Mouse (Mus musculus) embryonic stem cell, embryonic (primary cell): ENCODE data around the gene Cdhr3.

Experiments
- CTCF ChIA-PET, 4 experiments: fragments of 300-600 bp in 2 of 4; fragments of 350-600 bp in 2 of 4; sonication (Branson Sonifier 250); formaldehyde crosslinking; loops; one replicate each; lab custom pipeline; 2022; ENCODE audit warnings: inconsistent platforms in 2 of 4; lab: Charles Lee
- POLR2A ChIA-PET, 4 experiments: fragments of 300-600 bp in 2 of 4; fragments of 350-600 bp in 2 of 4; sonication (Branson Sonifier 250); formaldehyde crosslinking; loops; one replicate each; lab custom pipeline; 2022; ENCODE audit warnings: antibody characterized with exemption in 4 of 4, inconsistent platforms in 1 of 4; lab: Charles Lee

The Cdhr3 gene

GRCm38 (mm10) chr12:33056074-33056473, 36.6 kb downstream of the Cdhr3 start:
- ChIA-PET CTCF (interaction anchor here (0.7 to 2.5 kb wide), 6 partner anchors 15 to 324 kb away, joined by 3 to 12 read pairs (median 6); no protein-coding TSS in a partner anchor), POLR2A (interaction anchor here in 1 of 4 experiments (0.5 to 0.7 kb wide), 2 partner anchors 27 to 70 kb away, joined by 4 to 6 read pairs; no protein-coding TSS in a partner anchor)

- ChIA-PET CTCF (interaction anchor here in 2 of 4 experiments (0.6 to 1.7 kb wide), 8 partner anchors 10 to 326 kb away, joined by 3 to 6 read pairs (median 4); no protein-coding TSS in a partner anchor), POLR2A (interaction anchor here in 2 of 4 experiments (0.8 to 1.2 kb wide), 3 partner anchors 31 to 234 kb away, joined by 3 to 5 read pairs (median 3); partner anchors contain the start of gene Nampt (in 1 of the 2))
These were observed 38.9 kb downstream of the Cdhr3 start for GRCm38 (mm10) chr12:33053746-33054145.

- POLR2A ChIA-PET, result interaction anchor here in 2 of 4 experiments (0.8 to 1.2 kb wide), 4 partner anchors 12 to 234 kb away, joined by 3 to 5 read pairs (median 3); partner anchors contain the start of gene Nampt (in 1 of the 2)
- CTCF ChIA-PET, result interaction anchor here in 2 of 4 experiments (0.6 to 1.7 kb wide), 8 partner anchors 11 to 327 kb away, joined by 3 to 6 read pairs (median 4); no protein-coding TSS in a partner anchor
These were observed 39.4 kb downstream of the Cdhr3 start for GRCm38 (mm10) chr12:33053311-33053710.

- POLR2A ChIA-PET, result no interaction called here
- CTCF ChIA-PET, result interaction anchor here in 2 of 4 experiments (1.0 to 1.3 kb wide), 2 partner anchors 20 to 21 kb away, joined by 3 read pairs; no protein-coding TSS in a partner anchor
These were observed 44.3 kb downstream of the Cdhr3 start for GRCm38 (mm10) chr12:33048391-33048790.

GRCm38 (mm10) chr12:33046434-33046833, 46.2 kb downstream of the Cdhr3 start:
- ChIA-PET CTCF (interaction anchor here in 3 of 4 experiments (0.6 to 1.4 kb wide), 4 partner anchors 10 to 156 kb away, joined by 3 to 10 read pairs (median 5); no protein-coding TSS in a partner anchor), POLR2A (no interaction called here)

GRCm38 (mm10) chr12:33045533-33046361, 46.9 kb downstream of the Cdhr3 start:
- ChIA-PET CTCF (interaction anchor here in 2 of 4 experiments (0.6 to 1.4 kb wide), 2 partner anchors 10 to 157 kb away, joined by 5 to 10 read pairs; no protein-coding TSS in a partner anchor), POLR2A (no interaction called here)

GRCm38 (mm10) chr12:33041476-33041875, 51.2 kb downstream of the Cdhr3 start:
- CTCF ChIA-PET, result interaction anchor here in 1 of 4 experiments (0.6 kb wide), 1 partner anchor 14 kb away, joined by 7 read pairs; no protein-coding TSS in a partner anchor
- POLR2A ChIA-PET, result no interaction called here

GRCm38 (mm10) chr12:33040811-33041210, 51.9 kb downstream of the Cdhr3 start:
- POLR2A ChIA-PET, result no interaction called here
- CTCF ChIA-PET, result no interaction called here

GRCm38 (mm10) chr12:33038676-33039075, 54.0 kb downstream of the Cdhr3 start:
- CTCF ChIA-PET, result interaction anchor here in 3 of 4 experiments (1.0 to 2.0 kb wide), 3 partner anchors 10 to 341 kb away, joined by 3 to 5 read pairs (median 4); no protein-coding TSS in a partner anchor

GRCm38 (mm10) chr12:33035719-33036521, 56.8 kb downstream of the Cdhr3 start:
- POLR2A ChIA-PET, result interaction anchor here in 2 of 4 experiments (1.5 to 2.6 kb wide), 3 partner anchors 28 to 392 kb away, joined by 3 to 7 read pairs (median 3); no protein-coding TSS in a partner anchor
- CTCF ChIA-PET, result interaction anchor here in 2 of 4 experiments (0.6 to 3.2 kb wide), 5 partner anchors 11 to 344 kb away, joined by 3 to 15 read pairs (median 5); no protein-coding TSS in a partner anchor

More at GRCm38 (mm10) chr12:33038676-33039075, 54.0 kb downstream of the Cdhr3 start:
- POLR2A ChIA-PET, result no interaction called here

- POLR2A ChIA-PET, result interaction anchor here in 2 of 4 experiments (0.8 to 2.6 kb wide), 3 partner anchors 8 to 392 kb away, joined by 3 to 7 read pairs (median 3); no protein-coding TSS in a partner anchor
- CTCF ChIA-PET, result interaction anchor here in 3 of 4 experiments (0.6 to 3.2 kb wide), 4 partner anchors 83 to 345 kb away, joined by 3 to 15 read pairs (median 3); no protein-coding TSS in a partner anchor
These were observed 57.5 kb downstream of the Cdhr3 start for GRCm38 (mm10) chr12:33035089-33035718.

- ChIA-PET POLR2A (interaction anchor here in 2 of 4 experiments (0.5 to 2.6 kb wide), 3 partner anchors 9 to 1086 kb away, joined by 3 to 7 read pairs (median 5); no protein-coding TSS in a partner anchor), CTCF (interaction anchor here (0.7 to 3.2 kb wide), 5 partner anchors 22 to 345 kb away, joined by 3 to 15 read pairs (median 4); no protein-coding TSS in a partner anchor)
These were observed 58.2 kb downstream of the Cdhr3 start for GRCm38 (mm10) chr12:33034343-33035088.

GRCm38 (mm10) chr12:33033221-33033620, 59.5 kb downstream of the Cdhr3 start:
- CTCF ChIA-PET, result interaction anchor here in 1 of 4 experiments (2.1 kb wide), 1 partner anchor 239 kb away, joined by 4 read pairs; no protein-coding TSS in a partner anchor

GRCm38 (mm10) chr12:33030589-33030988, 62.1 kb downstream of the Cdhr3 start:
- POLR2A ChIA-PET, result interaction anchor here in 1 of 4 experiments (1.3 kb wide), 1 partner anchor 349 kb away, joined by 3 read pairs; no protein-coding TSS in a partner anchor
- CTCF ChIA-PET, result interaction anchor here in 3 of 4 experiments (0.8 to 5.2 kb wide), 6 partner anchors 34 to 349 kb away, joined by 3 to 57 read pairs (median 4); no protein-coding TSS in a partner anchor

More at GRCm38 (mm10) chr12:33033221-33033620, 59.5 kb downstream of the Cdhr3 start:
- POLR2A ChIA-PET, result interaction anchor here in 1 of 4 experiments (1.1 kb wide), 1 partner anchor 8 kb away, joined by 3 read pairs; no protein-coding TSS in a partner anchor

GRCm38 (mm10) chr12:33030066-33030465, 62.6 kb downstream of the Cdhr3 start:
- CTCF ChIA-PET, result interaction anchor here in 3 of 4 experiments (0.8 to 6.1 kb wide), 7 partner anchors 35 to 350 kb away, joined by 3 to 57 read pairs (median 4); no protein-coding TSS in a partner anchor
- POLR2A ChIA-PET, result interaction anchor here in 2 of 4 experiments (1.0 to 1.3 kb wide), 3 partner anchors 26 to 349 kb away, joined by 3 to 4 read pairs (median 3); no protein-coding TSS in a partner anchor

- ChIA-PET POLR2A (interaction anchor here in 2 of 4 experiments (0.6 to 2.3 kb wide), 2 partner anchors 88 to 351 kb away, joined by 3 to 6 read pairs; no protein-coding TSS in a partner anchor), CTCF (interaction anchor here (0.6 to 6.1 kb wide), 35 partner anchors 9 to 396 kb away, joined by 3 to 57 read pairs (median 4); no protein-coding TSS in a partner anchor)
These were observed 64.0 kb downstream of the Cdhr3 start for GRCm38 (mm10) chr12:33028708-33029107.
